ENCODE assay signal across 9 mouse cellular contexts in the genomic region with DNA sequence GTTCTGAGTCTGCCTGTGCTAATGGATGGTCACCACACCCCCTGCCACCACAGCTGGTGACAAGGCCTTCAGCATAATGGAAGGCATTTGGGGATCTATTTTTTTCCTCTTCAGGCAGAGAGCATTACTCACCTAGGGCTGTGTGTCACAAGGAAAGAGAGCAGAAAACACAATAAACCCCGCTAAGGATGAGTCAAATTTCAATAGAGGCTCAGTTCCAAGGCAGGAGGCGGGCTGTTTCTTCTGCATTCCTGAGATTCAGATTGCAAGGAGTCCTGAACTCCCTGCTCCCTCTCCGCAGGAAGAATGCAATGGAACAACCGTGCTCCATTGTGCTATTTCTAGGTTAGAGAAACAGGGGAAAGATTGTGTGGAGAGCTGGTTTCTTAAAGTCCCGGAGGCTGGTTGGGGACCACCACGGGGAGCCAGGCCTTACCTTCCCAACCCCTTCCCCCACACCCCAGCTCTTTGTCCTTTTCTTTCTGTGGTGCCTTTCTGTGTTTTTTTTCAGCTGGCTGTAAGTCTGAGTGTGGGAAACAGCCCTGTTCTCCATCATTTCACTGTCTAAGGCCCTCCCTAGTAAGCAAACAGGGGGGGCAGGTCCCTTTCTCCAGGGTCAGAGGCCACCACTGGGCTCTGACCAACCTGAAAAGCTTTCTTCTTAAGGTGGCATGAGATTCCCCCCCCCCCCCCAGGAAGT. TPM values are rescaled to one million over a fixed set of nuclear protein-coding genes. Genes with fewer than 3 reads are reported as not detected.
DNase-seq lines count a peak whose midpoint lies in the region; ATAC-seq and TF ChIP-seq lines count a peak whose summit lies in the region.
"Had no signal": no experiment of that assay in that cellular context is flagged by ENCODE, and none has a peak within 500 bp of the region (broad histone marks: within the 10 kb centered on the region; RNA-seq: fewer than 3 reads in every experiment).

No protein-coding gene starts in this region.

- H3K36me3 ChIP-seq in kidney, embryonic 16.5 days (ENCODE audit: insufficient read depth, low read length): no peaks in the 10 kb centered on the region
- no peaks in the 10 kb centered on the region for H3K36me3 ChIP-seq in E14TG2a.4 (ENCODE audit: insufficient read depth, low read length)
- no peaks in the 10 kb centered on the region for H3K36me3 ChIP-seq in intestine, embryonic 16.5 days (ENCODE audit: control insufficient read depth, insufficient read depth, low read length)

- in situ Hi-C loops in Patski (cut with MboI; ENCODE audit: low pct_unique_long_range_greater_than_20kb): no loop called here

- POLR2A ChIA-PET in Patski (lab: Charles Lee): interaction anchor here (1.0 to 1.4 kb wide), 2 partner anchors 37 to 118 kb away, joined by 3 read pairs; no protein-coding TSS in a partner anchor

- peaks cover 48% of the 10 kb centered on the region for H3K4me1 ChIP-seq in kidney, embryonic 16.5 days (ENCODE audit: insufficient read depth, low read length)
- peaks cover 72% of the 10 kb centered on the region for H3K4me1 ChIP-seq in E14TG2a.4 (replicated peaks; ENCODE audit: low read depth, low read length)
- peaks cover 5% of the 10 kb centered on the region; the same call in 1 of the 2 replicates for H3K4me1 ChIP-seq in intestine, embryonic 16.5 days (ENCODE audit: control insufficient read depth, insufficient read depth, low read length)

- WGBS in kidney, embryonic 16.5 days: 11% methylated on average over 6 of the region's 6 CpGs
- WGBS in intestine, embryonic 16.5 days: 27% methylated on average over 6 of the region's 6 CpGs

- no peak for DNase-seq in kidney, adult 9 months
- DNase-seq in Patski (ENCODE audit: low read depth, low spot score): no peak
- DNase-seq in cerebellum, postnatal 14 days: no peak
- no peak for DNase-seq in thymus, postnatal 4 days
- DNase-seq: adrenal gland, postnatal 25 days had no signal

- H3K9me3 ChIP-seq in kidney, embryonic 16.5 days (ENCODE audit: low read length): no peaks in the 10 kb centered on the region
- H3K9me3 ChIP-seq in E14TG2a.4 (ENCODE audit: low read length): no peaks in the 10 kb centered on the region
- H3K9me3 ChIP-seq in intestine, embryonic 16.5 days (ENCODE audit: control insufficient read depth, low read length): no peaks in the 10 kb centered on the region

- ATAC-seq in kidney, embryonic 16.5 days (ENCODE audit: low FRiP score, low TSS enrichment): peak; percentile 39
- ATAC-seq in Patski: peak; percentile 97
- peak; percentile 4; the same call in 1 of the 2 replicates for ATAC-seq in intestine, embryonic 16.5 days

- 0 out of 2 replicates have a peak overlapping the region, but pooled peaks have one; percentile 14 for H3K4me2 ChIP-seq in kidney, embryonic 16.5 days (replicated peaks; ENCODE audit: low read depth, low read length)
- H3K4me2 ChIP-seq in intestine, embryonic 16.5 days (ENCODE audit: low read depth, low read length): no peak overlapping the region

- H3K4me3 ChIP-seq in kidney, embryonic 16.5 days (ENCODE audit: low read length): no peak overlapping the region
- H3K4me3 ChIP-seq in E14TG2a.4 (replicated peaks; ENCODE audit: low read length): 0 out of 2 replicates have a peak overlapping the region, but pooled peaks have one; percentile 21
- no peak overlapping the region for H3K4me3 ChIP-seq in intestine, embryonic 16.5 days (ENCODE audit: low read length)

- no peaks in the 10 kb centered on the region for H3K27me3 ChIP-seq in kidney, embryonic 16.5 days (ENCODE audit: insufficient read depth, low read length)
- H3K27me3 ChIP-seq in E14TG2a.4 (ENCODE audit: insufficient read depth, low read length) (peaks cover 6% of the 10 kb centered on the region; the same call in 1 of the 2 replicates), Patski (no peaks in the 10 kb centered on the region)
- no peaks in the 10 kb centered on the region for H3K27me3 ChIP-seq in intestine, embryonic 16.5 days (replicated peaks; ENCODE audit: control insufficient read depth, insufficient read depth, low read length)

- H3K27ac ChIP-seq in kidney, embryonic 16.5 days (ENCODE audit: low read length): peak overlapping the region; percentile 93
- H3K27ac ChIP-seq in intestine, embryonic 16.5 days (ENCODE audit: low read length): peak overlapping the region; percentile 23; the same call in 1 of the 2 replicates

- CTCF ChIA-PET in Patski (lab: Charles Lee): interaction anchor here (1.0 to 2.9 kb wide), 5 partner anchors 7 to 37 kb away, joined by 3 to 11 read pairs (median 4); no protein-coding TSS in a partner anchor

- 0 out of 2 replicates have a peak overlapping the region, but pooled peaks have one; percentile 4 for H3K9ac ChIP-seq in kidney, embryonic 16.5 days (replicated peaks; ENCODE audit: low read length)
- H3K9ac ChIP-seq in intestine, embryonic 16.5 days (ENCODE audit: low read depth, low read length): no peak overlapping the region

- TF ChIP-seq CTCF in E14TG2a.4 (conservative IDR thresholded peaks at IDR 0.05; ENCODE audit: low read length) (no peak), Patski (IDR thresholded peaks at IDR 0.05) (no peak)

RNA-seq across cellular contexts. Expression of a gene that starts 21.9 kb away (rescaled TPM):
- 39.1 and 40.1 TPM in 2 replicates for polyA plus RNA-seq in kidney, embryonic 16.5 days (2015; fragmentation: Nextera tagmentation; extraction: Ambion mirVana)
- polyA plus RNA-seq in Patski (2021): 59.3 TPM
- polyA plus RNA-seq in intestine, embryonic 16.5 days (2015; fragmentation: Nextera tagmentation; extraction: Ambion mirVana): 36.3 and 40.5 TPM in 2 replicates

RNA-seq across cellular contexts. Expression of a gene that starts 40.7 kb away (rescaled TPM):
- not detected in 2 replicates for polyA plus RNA-seq in kidney, embryonic 16.5 days (2015; fragmentation: Nextera tagmentation; extraction: Ambion mirVana)
- polyA plus RNA-seq in Patski (2021): 32.0 TPM
- polyA plus RNA-seq in intestine, embryonic 16.5 days (2015; fragmentation: Nextera tagmentation; extraction: Ambion mirVana): not detected in 2 replicates
- polyA plus RNA-seq: large intestine, adult 2 months had no signal

Comparison
In these comparisons a context has a peak if more than half of its experiments do, and no peak if none do; other contexts are left out.
1. ATAC-seq: peak in every context shown above with its lines; median percentile 97 in Patski; 39 in kidney, embryonic 16.5 days; 4 in intestine, embryonic 16.5 days.
2. RNA of a gene that starts 40.7 kb away (polyA plus RNA-seq): 32.0 TPM in Patski (single experiment); not detected in kidney, embryonic 16.5 days and not detected in intestine, embryonic 16.5 days; every median in the first group is over 10 times any median in the second.